Mouse (Mus musculus) myocyte (in vitro differentiated cells): Measurements from ENCODE around the gene Rbm38. TPM values are rescaled to one million over a fixed set of nuclear protein-coding genes. Genes with fewer than 3 reads are reported as not detected.
A peak's percentile ranks its signal among the peaks of the same experiment; 100 is the strongest.

Source experiments
- H3K27me3 ChIP-seq: one replicate; pipeline ENCODE4 v1.6.1; 2011; ENCODE audit not compliant: control insufficient read depth, insufficient read depth, insufficient read length
- H3K36me3 ChIP-seq: one replicate; pipeline ENCODE4 v1.6.1; 2011; ENCODE audit not compliant: control insufficient read depth, insufficient read depth
- H3K4me2 ChIP-seq: one replicate; pipeline ENCODE4 v1.6.1; 2011; ENCODE audit warnings: low read depth, control low read depth
- H3K4me3 ChIP-seq: one replicate; pipeline ENCODE4 v1.5.1; 2011; ENCODE audit warnings: mild to moderate bottlenecking, control low read depth, moderate library complexity
- H3K79me2 ChIP-seq: one replicate; pipeline ENCODE4 v1.6.1; 2011; ENCODE audit not compliant: control insufficient read depth, insufficient read depth
- H3ac ChIP-seq: one replicate; pipeline ENCODE4 v1.6.1; 2011; ENCODE audit not compliant: control insufficient read depth, insufficient read length
- CEBPB ChIP-seq: IDR thresholded peaks from 2 replicates; pipeline ENCODE4 v1.6.1; 2011; ENCODE audit warnings: mild to moderate bottlenecking, moderate library complexity; ENCODE audit not compliant: poor library complexity, insufficient read depth, severe bottlenecking
- E2F4 ChIP-seq: IDR thresholded peaks from one replicate; pipeline ENCODE4 v1.6.1; 2011; ENCODE audit warnings: mild to moderate bottlenecking, control low read depth, moderate library complexity; ENCODE audit not compliant: insufficient read depth
- MAX ChIP-seq: IDR thresholded peaks from one replicate; pipeline ENCODE4 v1.6.1; 2011; ENCODE audit warnings: low read depth, mild to moderate bottlenecking, control low read depth
- MYOD1 ChIP-seq, 3 experiments: IDR thresholded peaks; one replicate each; pipeline ENCODE4 v1.6.1; 2011; ENCODE audit warnings: control low read depth in 2 of 3, low read depth in 2 of 3, mild to moderate bottlenecking in 2 of 3, moderate library complexity in 1 of 3; ENCODE audit not compliant: insufficient read length in 2 of 3, control insufficient read depth in 1 of 3
- MYOG ChIP-seq, 3 experiments: IDR thresholded peaks; one replicate each; pipeline ENCODE4 v1.6.1; 2011; ENCODE audit warnings: control low read depth in 2 of 3, low read depth in 2 of 3, mild to moderate bottlenecking in 2 of 3; ENCODE audit not compliant: insufficient read length in 2 of 3, control insufficient read depth in 1 of 3, insufficient read depth in 1 of 3
- POLR2A ChIP-seq: IDR thresholded peaks from one replicate; pipeline ENCODE4 v1.6.1; 2011; ENCODE audit warnings: low read depth, mild to moderate bottlenecking, control low read depth, moderate library complexity; ENCODE audit not compliant: insufficient read length
- POLR2AphosphoS2 ChIP-seq: IDR thresholded peaks from one replicate; pipeline ENCODE4 v1.6.1; 2011; ENCODE audit warnings: low read depth, control low read depth; ENCODE audit not compliant: insufficient read length
- REST ChIP-seq: IDR thresholded peaks from one replicate; pipeline ENCODE4 v1.6.1; 2011; ENCODE audit warnings: mild to moderate bottlenecking, control low read depth, moderate library complexity; ENCODE audit not compliant: insufficient read depth, insufficient read length
- SRF ChIP-seq: IDR thresholded peaks from one replicate; pipeline ENCODE4 v1.6.1; 2011; ENCODE audit warnings: low read depth; ENCODE audit not compliant: control insufficient read depth, insufficient read length
- TCF12 ChIP-seq: IDR thresholded peaks from one replicate; pipeline ENCODE4 v1.6.1; 2011; ENCODE audit warnings: mild to moderate bottlenecking, control low read depth; ENCODE audit not compliant: poor library complexity, insufficient read depth, severe bottlenecking
- TCF3 ChIP-seq: IDR thresholded peaks from one replicate; pipeline ENCODE4 v1.6.1; 2011; ENCODE audit warnings: low read depth, control low read depth; ENCODE audit not compliant: insufficient read length
- USF1 ChIP-seq: IDR thresholded peaks from one replicate; pipeline ENCODE4 v1.6.1; 2011; ENCODE audit warnings: low read depth, mild to moderate bottlenecking, control low read depth, moderate library complexity
- polyA plus RNA-seq: library from polyadenylated mRNA; unstranded; fragments of >200 nt; fragmentation: generic; extraction: Trizol; gene quantifications from one replicate; pipeline ENCODE4 v1.2.1, GENCODE M21; 2012; ENCODE audit warnings: missing spikeins

Gene Rbm38
- polyA plus RNA-seq, 1 experiment, result 124 TPM

DNA sequence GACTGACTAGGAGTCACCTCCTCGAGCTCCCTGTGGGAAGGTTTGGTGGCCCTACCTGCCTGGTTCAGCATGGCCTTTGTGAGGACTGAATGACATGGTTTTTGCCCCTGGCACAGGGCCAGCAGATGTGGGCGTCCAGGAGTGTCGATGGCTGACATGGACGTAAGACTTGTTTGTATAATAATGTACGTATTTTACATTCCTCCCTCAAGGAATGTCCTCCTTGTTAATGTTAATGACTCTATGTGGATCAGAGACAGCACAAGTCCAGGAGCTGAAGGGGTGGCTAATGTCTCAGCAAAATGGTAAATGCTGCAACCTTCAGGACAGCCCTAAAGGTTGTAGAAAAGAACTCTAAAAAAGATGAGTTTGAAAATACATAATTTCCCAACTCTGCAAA is 53.4 kb downstream of the Rbm38 start:
- H3K4me2 ChIP-seq, result no peak overlapping the region
- no peak overlapping the region for H3ac ChIP-seq
- H3K27me3 ChIP-seq, result peaks cover 19% of the 10 kb centered on the region
- H3K4me3 ChIP-seq, result no peak overlapping the region
- no peaks in the 10 kb centered on the region for H3K36me3 ChIP-seq
- no peaks in the 10 kb centered on the region for H3K79me2 ChIP-seq
- TF ChIP-seq MYOD1 (IDR thresholded peaks at IDR 0.05; ENCODE audit: control insufficient read depth in 1 of 3, insufficient read length in 2 of 3, low read depth in 2 of 3) (no peak), SRF (no peak), USF1 (no peak), REST (no peak), MAX (no peak), E2F4 (no peak), TCF12 (no peak), CEBPB (no peak), TCF3 (no peak), POLR2A (no peak), POLR2AphosphoS2 (no peak), MYOG (IDR thresholded peaks at IDR 0.05; ENCODE audit: control insufficient read depth in 1 of 3, insufficient read depth in 1 of 3, insufficient read length in 2 of 3, low read depth in 2 of 3) (no peak)

DNA sequence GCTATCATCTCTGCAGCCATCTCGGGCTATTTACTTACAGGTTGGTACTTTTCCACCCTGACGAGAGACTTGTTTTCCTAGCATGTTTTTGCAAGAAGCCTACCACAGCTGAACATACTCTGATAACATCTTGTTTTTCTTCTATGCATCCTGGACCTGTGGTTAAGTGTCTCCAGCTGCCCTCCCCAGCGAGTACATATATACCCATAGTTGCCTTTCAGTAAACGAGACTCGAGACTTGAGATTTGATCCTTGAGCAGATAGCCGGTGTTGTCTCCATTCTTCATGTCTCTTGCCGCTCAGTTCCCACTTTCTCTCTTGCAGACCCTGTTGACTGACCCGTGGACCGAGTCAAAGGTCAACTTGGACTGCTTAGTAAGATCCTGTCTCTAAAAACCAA is 56.6 kb downstream of the Rbm38 start:
- H3K4me2 ChIP-seq, result no peak overlapping the region
- TF ChIP-seq E2F4 (no peak), POLR2AphosphoS2 (no peak), CEBPB (no peak), USF1 (no peak), TCF12 (no peak), REST (no peak), MAX (no peak), MYOG (IDR thresholded peaks at IDR 0.05; ENCODE audit: control insufficient read depth in 1 of 3, insufficient read depth in 1 of 3, insufficient read length in 2 of 3, low read depth in 2 of 3) (no peak)
- H3K36me3 ChIP-seq, result no peaks in the 10 kb centered on the region
- no peak overlapping the region for H3K4me3 ChIP-seq
- H3ac ChIP-seq, result no peak overlapping the region
- peaks cover 19% of the 10 kb centered on the region for H3K27me3 ChIP-seq
- H3K79me2 ChIP-seq, result no peaks in the 10 kb centered on the region

- Histone ChIP-seq H3K79me2 (no peaks in the 10 kb centered on the region), H3K4me2 (peak overlapping the region; percentile 38), H3ac (no peak overlapping the region), H3K4me3 (no peak overlapping the region), H3K36me3 (no peaks in the 10 kb centered on the region), H3K27me3 (peaks cover 14% of the 10 kb centered on the region)
- TF ChIP-seq CEBPB (no peak), MYOG (IDR thresholded peaks at IDR 0.05; ENCODE audit: control insufficient read depth in 1 of 3, insufficient read depth in 1 of 3, insufficient read length in 2 of 3, low read depth in 2 of 3) (peak in 2 of 3 experiments; percentile 15 to 82), MYOD1 (IDR thresholded peaks at IDR 0.05; ENCODE audit: control insufficient read depth in 1 of 3, insufficient read length in 2 of 3, low read depth in 2 of 3) (peak in 1 of 3 experiments; percentile 54), USF1 (no peak), E2F4 (no peak), MAX (no peak), TCF12 (no peak), POLR2A (no peak), TCF3 (peak; percentile 41), REST (no peak), SRF (no peak), POLR2AphosphoS2 (no peak)
Observed at GRCm38 (mm10) chr2:173079766-173080549, 59.7 kb downstream of the Rbm38 start.

- Histone ChIP-seq H3K4me3 (no peak overlapping the region), H3K4me2 (peak overlapping the region; percentile 38), H3K27me3 (peaks cover 14% of the 10 kb centered on the region), H3K36me3 (no peaks in the 10 kb centered on the region), H3ac (no peak overlapping the region), H3K79me2 (no peaks in the 10 kb centered on the region)
- TF ChIP-seq TCF12 (no peak), MYOG (IDR thresholded peaks at IDR 0.05; ENCODE audit: control insufficient read depth in 1 of 3, insufficient read depth in 1 of 3, insufficient read length in 2 of 3, low read depth in 2 of 3) (peak in 1 of 3 experiments; percentile 37)
Observed at GRCm38 (mm10) chr2:173080785-173081241, 60.5 kb downstream of the Rbm38 start.

- no peaks in the 10 kb centered on the region for H3K79me2 ChIP-seq
- H3K4me2 ChIP-seq, result no peak overlapping the region
- peaks cover 6% of the 10 kb centered on the region for H3K27me3 ChIP-seq
- H3ac ChIP-seq, result no peak overlapping the region
- H3K36me3 ChIP-seq, result no peaks in the 10 kb centered on the region
- no peak for TF ChIP-seq REST
- TF ChIP-seq TCF3, result no peak
- no peak for TF ChIP-seq SRF
- no peak for TF ChIP-seq CEBPB
- TF ChIP-seq USF1, result no peak
- TF ChIP-seq E2F4, result no peak
- no peak for TF ChIP-seq MYOD1 (IDR thresholded peaks at IDR 0.05; ENCODE audit: control insufficient read depth in 1 of 3, insufficient read length in 2 of 3, low read depth in 2 of 3)
- TF ChIP-seq MYOG (IDR thresholded peaks at IDR 0.05; ENCODE audit: control insufficient read depth in 1 of 3, insufficient read depth in 1 of 3, insufficient read length in 2 of 3, low read depth in 2 of 3), result no peak
- TF ChIP-seq POLR2AphosphoS2, result no peak
- TF ChIP-seq POLR2A, result no peak
- TF ChIP-seq TCF12, result no peak
- no peak for TF ChIP-seq MAX
- no peak overlapping the region for H3K4me3 ChIP-seq
Observed at GRCm38 (mm10) chr2:173082706-173083105, 62.4 kb downstream of the Rbm38 start.
